Mouse (Mus musculus) naive thymus-derived CD4-positive, alpha-beta T cell, adult 5 months (primary cell): Measurements from ENCODE around the gene Olfr670. TPM values are rescaled to one million over a fixed set of nuclear protein-coding genes. Genes with fewer than 3 reads are reported as not detected.

Source experiments
- polyA plus RNA-seq: library from polyadenylated mRNA; unstranded; fragments of 100-300 nt; shearing (Covaris generic); gene quantifications from one replicate; pipeline ENCODE4 v1.2.1, GENCODE M21; 2017

Olfr670 gene
- polyA plus RNA-seq = not detected

GRCm38 (mm10) chr7:104962520-104962919 lies at the start of gene Olfr670:
TSS of gene Olfr670 (minus strand) at chr7:104962620.

GRCm38 (mm10) chr7:105001929-105002328 lies 39.5 kb upstream of the Olfr670 start, which contains the start of gene Olfr672:
TSS of gene Olfr672 (minus strand) at chr7:105002029.

DNA sequence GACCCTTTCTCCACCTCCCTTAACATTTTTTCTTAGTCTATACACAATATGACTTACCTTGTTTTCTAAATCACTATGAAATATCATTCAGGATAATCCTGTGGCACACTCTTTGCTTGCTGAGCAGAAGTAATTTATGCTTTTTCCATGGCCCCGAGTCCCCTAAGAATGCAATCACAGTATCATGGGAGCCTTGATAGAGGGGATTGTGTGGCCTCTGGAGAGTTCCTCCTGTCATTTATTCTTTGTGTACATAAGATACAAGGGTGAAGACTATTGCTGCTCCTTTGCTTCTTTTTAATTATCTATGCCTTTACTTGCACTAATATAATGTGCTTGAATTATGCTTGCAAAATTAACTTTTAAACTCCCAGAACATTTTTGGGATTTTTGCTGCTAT lies 16.6 kb upstream of the Olfr670 start, which contains the start of gene Olfr671:
TSS of gene Olfr671 (minus strand) at position 101 of the 400 bp plus-strand sequence.

DNA sequence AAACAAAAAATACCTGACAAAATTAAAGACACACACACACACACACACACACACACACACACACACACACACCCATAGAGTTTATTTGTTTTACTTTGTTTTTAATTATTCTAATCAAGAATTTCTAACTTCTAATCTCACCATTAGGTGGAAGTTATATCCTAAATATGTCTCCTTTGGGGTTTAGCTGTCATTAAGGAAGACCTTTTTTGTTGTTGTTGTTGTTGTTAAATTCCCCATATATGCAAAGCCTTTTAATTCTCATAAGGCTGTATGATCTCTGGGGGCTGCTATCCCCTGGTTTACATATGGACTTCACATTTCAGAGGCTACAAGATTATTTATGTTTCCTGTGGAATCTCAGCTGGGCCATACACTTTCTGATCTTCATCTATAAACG lies 28.5 kb downstream of the Olfr670 start, which contains the start of gene Olfr669:
TSS of gene Olfr669 (plus strand) at position 301 of the 400 bp plus-strand sequence.

GRCm38 (mm10) chr7:104927957-104928356 lies 34.5 kb downstream of the Olfr670 start, which contains the start of gene Olfr668:
TSS of gene Olfr668 (minus strand) at chr7:104928057.

GRCm38 (mm10) chr7:104921382-104921781 lies 41.0 kb downstream of the Olfr670 start, which contains the start of gene Olfr667:
TSS of gene Olfr667 (minus strand) at chr7:104921482.

Other genes starting within 250 kb of the Olfr670 start
- not detected for gene Usp17le, start 185.2 kb downstream of the Olfr670 start, polyA plus RNA-seq
- not detected for gene Usp17lb, start 120.0 kb downstream of the Olfr670 start, polyA plus RNA-seq
- not detected for gene Usp17la, start 105.6 kb downstream of the Olfr670 start, polyA plus RNA-seq
- not detected for gene Olfr665, start 84.6 kb downstream of the Olfr670 start, polyA plus RNA-seq
- not detected for gene Olfr666, start 66.7 kb downstream of the Olfr670 start, polyA plus RNA-seq
- gene Olfr667, start 41.1 kb downstream of the Olfr670 start, polyA plus RNA-seq = not detected
- gene Olfr668, start 34.6 kb downstream of the Olfr670 start, polyA plus RNA-seq = not detected
- not detected for gene Olfr669, start 28.4 kb downstream of the Olfr670 start, polyA plus RNA-seq
- gene Olfr671, start 16.5 kb upstream of the Olfr670 start, polyA plus RNA-seq = 0.17 TPM
- gene Olfr672, start 39.4 kb upstream of the Olfr670 start, polyA plus RNA-seq = not detected
- not detected for gene Olfr675, start 65.8 kb upstream of the Olfr670 start, polyA plus RNA-seq
- gene Olfr676, start 70.1 kb upstream of the Olfr670 start, polyA plus RNA-seq = not detected
- not detected for gene Olfr677, start 88.8 kb upstream of the Olfr670 start, polyA plus RNA-seq
- not detected for gene Olfr678, start 101.9 kb upstream of the Olfr670 start, polyA plus RNA-seq
- gene Olfr679, start 118.6 kb upstream of the Olfr670 start, polyA plus RNA-seq = not detected
- gene Olfr680-ps1, start 130.2 kb upstream of the Olfr670 start, polyA plus RNA-seq = not detected
- not detected for gene Olfr681, start 154.2 kb upstream of the Olfr670 start, polyA plus RNA-seq
- not detected for gene Olfr683, start 184.4 kb upstream of the Olfr670 start, polyA plus RNA-seq
- gene Olfr684, start 201.0 kb upstream of the Olfr670 start, polyA plus RNA-seq = not detected
- gene Olfr685, start 223.4 kb upstream of the Olfr670 start, polyA plus RNA-seq = not detected
- gene Olfr686, start 244.9 kb upstream of the Olfr670 start, polyA plus RNA-seq = not detected